Mouse (Mus musculus): ENCODE data around the gene Gm10840.
"Not testable (repeated sequence)": the region's sequence is repeated elsewhere in the genome, so short reads cannot be mapped to it uniquely, and the experiment has no call there.

The Gm10840 gene

DNA sequence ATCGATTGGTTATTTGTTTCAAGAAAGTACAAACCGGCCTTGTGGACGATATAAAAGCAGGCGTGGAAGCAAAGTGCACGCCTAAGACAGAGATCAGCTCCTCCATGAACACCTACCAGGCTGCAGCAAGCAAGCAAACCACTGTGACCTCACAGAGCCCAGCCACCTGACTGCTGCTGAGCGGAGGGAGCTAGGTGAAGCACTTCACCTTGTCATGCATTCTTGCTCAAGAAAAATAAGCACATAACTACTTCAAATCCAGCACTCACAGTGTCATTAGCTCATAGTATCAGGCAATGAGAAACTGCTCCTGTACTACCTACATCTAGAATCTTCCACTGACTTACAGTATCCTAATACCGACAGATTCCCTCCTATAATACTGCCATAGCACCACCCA is 39.3 kb downstream of the Gm10840 start:
- DNase-seq, result not testable (repeated sequence)

DNA sequence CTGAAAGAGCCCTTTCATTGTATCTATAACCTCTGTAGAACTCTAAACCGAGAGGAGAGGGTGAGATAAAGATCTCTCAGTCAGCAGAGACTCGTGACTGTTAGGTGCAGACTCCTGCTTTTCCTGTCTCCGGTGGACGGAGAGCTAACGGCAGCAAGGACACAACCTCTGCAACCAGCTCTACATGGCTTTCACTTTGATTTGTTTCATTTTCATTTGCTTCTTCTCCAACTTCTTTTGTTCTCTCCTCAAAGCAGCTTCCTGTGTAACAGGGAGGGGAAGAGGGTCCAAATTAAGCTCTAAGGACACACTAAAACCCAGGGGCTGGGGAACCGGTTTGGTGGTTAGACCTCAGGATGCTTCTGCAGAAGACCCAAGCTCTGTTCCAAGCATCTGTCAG is 40.1 kb downstream of the Gm10840 start:
- DNase-seq, result no peak

DNA sequence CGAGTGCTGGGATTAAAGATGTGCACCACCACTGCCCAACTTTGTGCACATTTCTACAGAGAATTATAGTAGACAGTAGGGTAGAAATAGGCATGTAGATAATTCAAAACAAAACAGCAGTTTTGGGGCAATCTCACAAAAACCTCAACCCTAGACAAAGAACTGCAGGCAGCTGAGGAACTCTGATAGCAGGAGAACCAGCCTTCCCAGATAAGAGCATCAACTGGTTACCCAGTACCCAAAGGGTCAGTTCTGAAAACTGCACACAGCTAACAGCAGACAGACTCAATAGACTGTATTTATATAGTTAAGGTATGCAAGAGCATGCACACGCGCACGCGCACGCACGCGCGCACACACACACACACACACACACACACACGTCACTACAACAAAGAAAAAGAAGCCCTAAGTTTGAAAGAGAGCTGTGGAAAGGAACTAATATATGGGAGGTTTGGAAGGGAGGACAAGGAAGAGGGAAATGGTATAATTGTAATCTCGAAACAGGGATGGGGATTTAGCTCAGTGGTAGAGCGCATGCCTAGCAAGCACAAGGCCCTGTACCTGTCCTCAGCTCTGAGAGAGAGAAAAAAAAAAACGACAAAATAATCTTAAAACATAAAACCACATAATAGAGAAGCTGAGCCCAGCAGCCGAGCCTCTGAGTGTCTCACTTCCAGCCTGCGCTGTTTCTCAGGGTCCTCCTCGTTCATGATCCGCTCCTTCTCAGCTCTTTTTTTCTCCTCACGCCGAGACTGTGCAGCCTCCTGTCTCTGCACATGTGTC is 40.9 kb downstream of the Gm10840 start:
- no peak for DNase-seq

DNA sequence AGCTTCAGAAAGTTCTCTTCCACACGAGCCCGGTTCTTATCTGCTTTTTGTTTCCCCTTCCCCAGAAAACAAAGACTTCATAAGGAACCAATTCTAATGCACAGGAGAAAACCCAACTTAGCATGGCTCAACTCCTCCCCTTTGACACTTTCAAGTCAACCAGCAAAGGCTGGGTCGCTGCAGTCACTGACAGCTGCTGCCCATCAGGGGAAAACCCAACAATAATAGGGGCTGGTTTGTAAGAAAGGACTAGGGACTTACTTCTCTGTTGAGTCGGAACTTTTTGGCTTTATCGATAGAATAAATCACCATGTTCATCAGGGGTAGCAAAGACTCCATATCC is 41.4 kb downstream of the Gm10840 start, which contains the start of gene Strada:
Strada (minus strand) TSS at position 46 of the 343 bp plus-strand sequence.
- no peak for DNase-seq

Measured in lung, postnatal 36 days (tissue).